Mouse (Mus musculus) C2C12 (cell line): ENCODE measurements around the gene Fbxl17. TPM values are rescaled to one million over a fixed set of nuclear protein-coding genes. Genes with fewer than 3 reads are reported as not detected.

Experiments
- H3K27me3 ChIP-seq: one replicate; pipeline ENCODE4 v1.6.1; 2011; ENCODE audit not compliant: control insufficient read depth, insufficient read depth, insufficient read length
- H3K36me3 ChIP-seq: one replicate; pipeline ENCODE4 v1.6.1; 2011; ENCODE audit not compliant: control insufficient read depth, insufficient read depth
- H3K4me3 ChIP-seq: one replicate; pipeline ENCODE4 v1.5.1; 2011; ENCODE audit warnings: mild to moderate bottlenecking, control low read depth; ENCODE audit not compliant: poor library complexity, insufficient read depth, severe bottlenecking
- H3K79me2 ChIP-seq: one replicate; pipeline ENCODE4 v1.6.1; 2011; ENCODE audit not compliant: control insufficient read depth, insufficient read depth
- H3K79me3 ChIP-seq: one replicate; pipeline ENCODE4 v1.6.1; 2011; ENCODE audit warnings: low read depth, control low read depth
- H3ac ChIP-seq: one replicate; pipeline ENCODE3; 2011; ENCODE audit warnings: low read depth; ENCODE audit not compliant: control insufficient read depth, insufficient read length
- CEBPB ChIP-seq: IDR thresholded peaks from one replicate; pipeline ENCODE4 v1.6.1; 2011; ENCODE audit warnings: low read depth, mild to moderate bottlenecking, control low read depth, moderate library complexity
- CTCF ChIP-seq: IDR thresholded peaks from one replicate; pipeline ENCODE4 v1.5.1; 2011; ENCODE audit not compliant: control insufficient read depth, insufficient read depth, insufficient read length
- FOSL1 ChIP-seq: IDR thresholded peaks from one replicate; pipeline ENCODE4 v1.8.0; 2011; ENCODE audit warnings: mild to moderate bottlenecking, low read length; ENCODE audit not compliant: poor library complexity, insufficient read depth, severe bottlenecking
- MAX ChIP-seq: IDR thresholded peaks from one replicate; pipeline ENCODE4 v1.6.1; 2011; ENCODE audit warnings: mild to moderate bottlenecking, control low read depth
- MYOD1 ChIP-seq: IDR thresholded peaks from one replicate; pipeline ENCODE4 v1.6.1; 2011; ENCODE audit warnings: low read depth; ENCODE audit not compliant: control insufficient read depth, insufficient read length
- MYOG ChIP-seq: IDR thresholded peaks from one replicate; pipeline ENCODE4 v1.6.1; 2011; ENCODE audit not compliant: control insufficient read depth, insufficient read length; ENCODE audit errors: extremely low read depth
- USF1 ChIP-seq: IDR thresholded peaks from one replicate; pipeline ENCODE4 v1.6.1; 2011; ENCODE audit warnings: low read depth, mild to moderate bottlenecking, control low read depth, moderate library complexity
- polyA plus RNA-seq: library from polyadenylated mRNA; unstranded; fragments of >200 nt; fragmentation: generic; extraction: Trizol; gene quantifications from one replicate; pipeline ENCODE4 v1.2.1, GENCODE M21; 2012; ENCODE audit warnings: missing spikeins

The Fbxl17 gene
- polyA plus RNA-seq, 1 experiment, result 6.3 TPM

GRCm38 (mm10) chr17:63037562-63037961 lies 462.3 kb downstream of the Fbxl17 start:
- Histone ChIP-seq H3K4me3 (no peak overlapping the region), H3K27me3 (no peaks in the 10 kb centered on the region), H3ac (no peak overlapping the region), H3K79me3 (no peaks in the 10 kb centered on the region), H3K79me2 (no peaks in the 10 kb centered on the region), H3K36me3 (no peaks in the 10 kb centered on the region)
- TF ChIP-seq MYOG, result no peak
- TF ChIP-seq MYOD1, result no peak
- no peak for TF ChIP-seq MAX
- no peak for TF ChIP-seq FOSL1
- TF ChIP-seq CTCF, result no peak
- no peak for TF ChIP-seq USF1
- no peak for TF ChIP-seq CEBPB

GRCm38 (mm10) chr17:63033141-63033540 lies 466.7 kb downstream of the Fbxl17 start:
- no peaks in the 10 kb centered on the region for H3K27me3 ChIP-seq
- H3ac ChIP-seq, result no peak overlapping the region
- H3K4me3 ChIP-seq, result no peak overlapping the region
- TF ChIP-seq CEBPB (no peak), FOSL1 (no peak), MAX (no peak), USF1 (no peak), MYOD1 (no peak), MYOG (no peak), CTCF (no peak)
- H3K79me3 ChIP-seq, result no peaks in the 10 kb centered on the region
- no peaks in the 10 kb centered on the region for H3K36me3 ChIP-seq
- H3K79me2 ChIP-seq, result no peaks in the 10 kb centered on the region

- no peaks in the 10 kb centered on the region for H3K79me3 ChIP-seq
- TF ChIP-seq USF1 (no peak), FOSL1 (no peak), MYOG (no peak), MYOD1 (no peak), CEBPB (no peak)
- H3ac ChIP-seq, result no peak overlapping the region
- H3K36me3 ChIP-seq, result no peaks in the 10 kb centered on the region
- H3K27me3 ChIP-seq, result no peaks in the 10 kb centered on the region
- no peaks in the 10 kb centered on the region for H3K79me2 ChIP-seq
- no peak overlapping the region for H3K4me3 ChIP-seq
Observed at GRCm38 (mm10) chr17:63029105-63029504, 470.7 kb downstream of the Fbxl17 start.

- no peak overlapping the region for H3K4me3 ChIP-seq
- no peaks in the 10 kb centered on the region for H3K79me3 ChIP-seq
- no peak overlapping the region for H3ac ChIP-seq
- H3K27me3 ChIP-seq, result no peaks in the 10 kb centered on the region
- TF ChIP-seq CTCF, result no peak
- no peak for TF ChIP-seq MAX
- no peak for TF ChIP-seq CEBPB
- no peak for TF ChIP-seq FOSL1
- no peak for TF ChIP-seq USF1
- TF ChIP-seq MYOG, result no peak
- no peak for TF ChIP-seq MYOD1
- H3K36me3 ChIP-seq, result no peaks in the 10 kb centered on the region
- H3K79me2 ChIP-seq, result no peaks in the 10 kb centered on the region
Observed at GRCm38 (mm10) chr17:63025238-63025637, 474.6 kb downstream of the Fbxl17 start.

GRCm38 (mm10) chr17:63017605-63018167 lies 482.1 kb downstream of the Fbxl17 start:
- Histone ChIP-seq H3K27me3 (no peaks in the 10 kb centered on the region), H3K36me3 (no peaks in the 10 kb centered on the region), H3ac (no peak overlapping the region), H3K4me3 (no peak overlapping the region), H3K79me3 (no peaks in the 10 kb centered on the region), H3K79me2 (no peaks in the 10 kb centered on the region)
- TF ChIP-seq MAX (no peak), MYOD1 (no peak), MYOG (no peak), CEBPB (no peak), FOSL1 (no peak)

GRCm38 (mm10) chr17:63012571-63012923 lies 487.3 kb downstream of the Fbxl17 start:
- no peak for TF ChIP-seq CTCF
- TF ChIP-seq FOSL1, result no peak
- TF ChIP-seq MYOG, result no peak
- TF ChIP-seq CEBPB, result no peak
- no peak for TF ChIP-seq USF1
- no peak for TF ChIP-seq MYOD1
- no peak for TF ChIP-seq MAX
- no peak overlapping the region for H3ac ChIP-seq

More at GRCm38 (mm10) chr17:63012571-63012923, 487.3 kb downstream of the Fbxl17 start:
- no peak overlapping the region for H3K4me3 ChIP-seq
- no peaks in the 10 kb centered on the region for H3K27me3 ChIP-seq
- no peaks in the 10 kb centered on the region for H3K79me3 ChIP-seq
- H3K36me3 ChIP-seq, result no peaks in the 10 kb centered on the region
- H3K79me2 ChIP-seq, result no peaks in the 10 kb centered on the region
